Mouse (Mus musculus) adrenal gland, adult 8-10 months (tissue): Measurements from ENCODE around the gene 4930412O13Rik. TPM values are rescaled to one million over a fixed set of nuclear protein-coding genes. Genes with fewer than 3 reads are reported as not detected.

Source experiments
- DNase-seq: peaks from one replicate; pipeline ENCODE4 v3.0.0; 2022
- total RNA-seq, 4 experiments: library from RNA; stranded (reverse); gene quantifications; 2 replicates each; pipeline ENCODE4 v1.2.4; 2022

Gene 4930412O13Rik
- total RNA-seq, 4 experiments from 2014 or later: 0.78 to 3.3 (median 2.8) TPM

DNA sequence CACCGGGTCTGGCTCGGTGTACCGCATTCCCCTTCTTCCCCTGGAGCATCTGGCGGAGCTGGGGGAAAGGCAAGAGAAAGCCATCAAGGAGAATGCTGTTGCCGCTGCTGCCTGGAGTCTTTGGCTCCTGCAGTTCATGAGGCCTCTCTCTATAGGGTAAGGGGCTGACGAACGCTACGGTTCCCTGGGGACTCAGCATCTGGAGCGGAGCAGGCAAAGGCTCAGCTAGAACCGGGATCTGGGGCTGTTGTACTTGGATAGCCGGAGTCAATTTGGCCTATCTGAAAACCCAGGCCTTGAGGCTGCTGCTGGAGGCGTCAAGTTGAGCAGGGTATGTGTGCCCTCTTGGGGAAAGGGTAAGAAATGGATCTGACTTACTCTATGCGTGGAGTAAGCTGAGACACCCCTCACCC, 565 bp downstream of the 4930412O13Rik start:
- no peak for DNase-seq

DNA sequence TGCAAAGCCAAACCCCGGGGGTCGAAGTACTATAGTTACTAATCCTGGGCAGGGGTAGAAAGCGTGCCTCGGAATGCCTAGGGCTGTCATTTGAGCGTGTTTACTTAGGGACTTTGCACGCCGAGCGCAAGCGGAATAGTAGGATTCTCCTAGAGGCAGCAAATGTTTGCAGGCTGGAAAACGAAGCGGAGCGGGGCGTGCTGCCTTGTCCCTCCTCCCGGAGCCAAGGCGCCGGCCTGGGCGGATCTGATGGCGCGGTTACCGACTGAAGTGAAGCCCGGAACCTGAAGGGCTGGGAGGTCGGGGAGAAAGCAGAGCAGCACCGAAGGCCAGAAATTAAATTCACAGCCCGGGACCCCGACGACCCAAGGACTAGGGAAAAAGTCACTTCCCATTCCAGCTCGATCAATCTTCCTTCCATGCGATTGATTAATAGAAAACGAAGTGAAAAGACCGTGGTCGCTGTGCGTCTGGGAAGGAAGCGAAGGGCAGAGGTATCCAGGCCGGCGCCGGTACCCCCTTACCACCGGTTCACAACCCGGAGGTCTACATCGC, 1.4 kb downstream of the 4930412O13Rik start:
- no peak for DNase-seq

DNA sequence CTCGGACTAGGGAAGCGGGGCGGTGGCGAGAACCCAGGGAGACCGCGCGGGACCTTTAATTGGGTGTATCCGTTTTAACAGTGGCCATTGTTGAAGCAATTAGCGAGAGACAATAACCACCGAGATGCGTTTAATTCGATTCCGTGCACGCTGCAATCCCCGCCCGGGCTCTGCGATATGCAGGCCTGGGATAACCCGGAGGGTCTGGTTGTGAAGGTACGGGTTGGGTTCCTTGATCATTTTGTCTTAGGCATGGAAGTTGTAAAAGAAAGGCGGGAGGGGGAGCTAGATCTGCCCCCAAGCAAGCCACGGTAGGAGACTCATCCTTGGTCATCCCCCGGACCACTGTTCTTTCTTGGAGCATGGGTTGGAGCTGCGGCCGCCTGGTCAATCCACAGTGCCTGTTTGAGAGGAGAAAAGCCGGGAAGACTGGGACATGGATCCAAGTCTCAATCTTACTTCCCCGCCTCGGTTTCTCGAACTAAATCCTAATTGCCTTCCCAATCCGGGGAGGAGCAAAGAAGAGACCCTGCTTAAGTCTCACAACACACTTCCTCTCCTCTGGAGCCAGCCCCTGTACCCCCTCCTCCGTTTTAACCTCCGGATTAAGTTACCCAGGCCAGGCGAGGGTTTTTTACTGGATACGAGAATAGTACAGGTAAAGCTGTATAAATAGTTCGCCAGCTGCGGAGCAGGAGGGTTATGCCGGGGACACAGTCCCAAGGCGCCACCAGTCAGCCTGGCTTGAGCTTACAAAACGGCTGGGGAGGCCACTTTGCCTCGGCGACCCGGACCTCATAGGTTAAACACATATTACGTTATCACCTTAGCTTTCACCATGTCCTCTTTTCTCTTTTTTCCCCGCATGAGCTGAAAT, 2.1 kb downstream of the 4930412O13Rik start:
- DNase-seq: no peak

DNA sequence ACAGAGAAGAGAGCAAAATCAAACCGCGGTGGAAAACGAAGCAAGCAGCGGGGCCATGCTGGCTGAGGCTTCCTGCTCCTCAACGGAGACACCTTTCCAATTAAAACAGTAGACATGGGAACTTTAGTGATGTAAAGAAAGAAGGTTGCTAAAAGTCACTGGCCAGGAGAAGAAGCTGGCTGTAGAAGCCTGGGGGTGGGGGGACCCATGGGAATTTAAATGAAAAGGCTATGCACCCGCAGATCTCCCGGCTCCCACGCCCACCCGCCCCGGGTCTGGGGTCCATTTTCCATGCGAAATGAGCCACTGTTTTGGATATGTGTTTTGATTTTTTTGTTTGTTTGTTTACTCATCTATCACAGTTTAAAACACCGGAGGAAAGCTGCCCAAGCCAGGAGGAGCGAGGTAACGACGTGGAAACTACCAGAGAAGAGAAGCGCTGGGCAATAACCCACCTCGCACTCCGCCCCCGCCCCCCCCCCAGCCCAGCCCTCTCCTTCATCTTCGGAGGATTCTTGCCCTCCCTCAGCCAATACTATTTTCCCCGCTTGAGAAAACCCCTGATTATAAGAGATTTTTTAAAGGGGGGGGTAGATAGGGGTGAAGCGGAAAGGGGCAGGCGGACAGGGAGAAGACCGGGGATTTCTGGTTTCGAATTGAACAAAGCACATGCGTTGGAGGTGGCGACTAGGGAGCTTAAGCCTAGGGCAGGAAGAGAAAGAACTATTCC, 2.9 kb downstream of the 4930412O13Rik start:
- DNase-seq: no peak

- no peak for DNase-seq
These were observed 3.6 kb downstream of the 4930412O13Rik start for GRCm38 (mm10) chr2:9884533-9885216.

DNA sequence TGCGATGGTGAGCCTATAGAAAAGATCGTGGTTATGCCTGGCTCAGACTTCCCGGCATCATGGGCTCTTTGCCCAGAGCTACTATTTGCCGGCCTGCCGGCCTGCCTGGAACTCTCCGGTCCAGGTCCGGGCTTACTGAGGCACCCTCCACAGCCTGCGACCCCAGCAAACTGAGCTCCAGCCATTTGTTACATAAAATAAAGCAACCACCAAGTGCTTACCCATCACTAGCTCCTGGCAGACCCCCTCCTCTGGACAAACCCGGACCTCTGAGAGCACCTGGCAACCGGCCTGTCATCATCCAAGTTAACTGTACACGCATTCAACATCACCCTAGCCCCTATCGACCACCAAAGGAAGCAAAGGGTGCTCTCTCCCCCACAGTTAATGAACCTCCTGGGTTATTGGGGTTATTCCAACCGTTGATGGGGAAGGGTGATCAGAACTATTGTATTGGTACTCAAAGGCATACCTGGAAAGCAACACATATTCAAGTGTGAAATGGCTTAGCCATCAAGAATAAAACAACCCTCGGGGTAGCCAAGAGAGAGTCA, 4.2 kb downstream of the 4930412O13Rik start:
- no peak for DNase-seq

DNA sequence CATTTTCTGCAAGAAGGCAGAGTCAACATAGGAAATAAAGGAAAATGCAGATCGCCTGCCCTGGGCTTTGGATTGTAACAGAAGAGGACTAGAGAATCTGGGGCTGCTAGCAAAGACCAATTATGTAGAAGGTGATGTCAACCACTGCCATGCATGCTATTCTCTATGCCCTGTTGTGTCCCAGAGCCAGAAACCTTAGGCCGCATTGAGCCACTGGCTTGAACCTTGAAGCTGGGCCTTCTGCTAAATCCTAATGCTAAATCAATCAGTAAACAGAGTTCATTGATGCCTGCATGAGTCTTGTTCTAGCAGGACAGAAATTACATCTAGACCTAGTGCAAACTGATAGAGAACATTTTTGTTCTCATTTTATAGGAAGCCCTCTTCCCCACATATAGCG, 5.0 kb downstream of the 4930412O13Rik start:
- DNase-seq: no peak

- no peak for DNase-seq
These were observed 6.0 kb downstream of the 4930412O13Rik start for GRCm38 (mm10) chr2:9886921-9887610.

DNA sequence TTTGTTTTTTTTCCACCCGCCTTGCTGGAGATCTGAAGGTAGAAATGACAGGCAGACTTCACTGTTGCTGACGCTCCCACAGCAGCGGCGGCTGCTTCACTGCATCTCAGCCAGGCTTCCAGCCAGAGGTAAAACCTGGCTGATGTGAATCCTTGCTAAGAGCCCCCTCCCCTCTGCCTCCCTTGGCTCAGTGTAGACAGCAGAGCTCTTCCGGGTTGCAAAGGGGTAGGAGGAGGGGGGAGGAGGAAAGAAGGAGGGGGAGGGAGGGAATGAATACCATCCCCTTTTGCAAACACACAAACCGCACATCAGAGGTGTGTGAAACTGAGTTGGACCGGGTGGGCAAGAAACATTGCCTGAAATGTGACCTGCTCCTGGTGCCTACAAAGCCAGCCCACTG, 6.6 kb downstream of the 4930412O13Rik start:
- no peak for DNase-seq

- no peak for DNase-seq
These were observed 8.0 kb downstream of the 4930412O13Rik start, which contains the start of gene 9230102O04Rik for GRCm38 (mm10) chr2:9888913-9889650. TSS of gene 9230102O04Rik (minus strand) at chr2:9889540.

DNA sequence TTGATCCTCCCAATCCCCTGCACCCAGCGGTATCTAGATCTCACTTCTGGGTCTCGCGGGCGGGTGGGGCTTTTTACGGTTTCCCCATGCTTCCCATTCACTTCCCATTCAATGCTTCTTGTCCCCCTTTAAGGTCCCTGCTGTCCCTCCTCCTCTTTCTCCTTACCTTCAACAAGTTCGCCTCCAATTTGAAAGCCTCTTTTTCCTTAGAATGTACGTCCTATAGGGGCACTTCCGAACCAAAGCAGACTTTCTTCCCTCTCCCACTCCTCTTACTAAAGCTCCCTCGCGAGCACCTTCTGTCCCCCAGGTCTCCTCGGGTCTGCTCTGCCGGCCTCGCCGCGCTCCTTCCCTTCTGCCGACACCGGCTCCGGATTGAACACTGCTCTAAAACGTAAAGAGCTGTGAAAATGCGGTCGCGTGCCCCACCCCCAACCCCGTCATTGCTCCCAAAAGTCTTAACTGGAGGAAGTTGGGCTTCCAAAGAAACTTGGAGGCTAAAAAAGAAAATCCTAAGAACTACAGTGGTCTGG, 8.7 kb downstream of the 4930412O13Rik start, which contains the start of gene Gata3:
TSS of gene Gata3 (minus strand) at position 384 of the 533 bp plus-strand sequence.
- DNase-seq: no peak

GRCm38 (mm10) chr2:9890251-9890650, 9.2 kb downstream of the 4930412O13Rik start:
- no peak for DNase-seq

- DNase-seq: no peak
These were observed 9.9 kb downstream of the 4930412O13Rik start for GRCm38 (mm10) chr2:9890906-9891305.

DNA sequence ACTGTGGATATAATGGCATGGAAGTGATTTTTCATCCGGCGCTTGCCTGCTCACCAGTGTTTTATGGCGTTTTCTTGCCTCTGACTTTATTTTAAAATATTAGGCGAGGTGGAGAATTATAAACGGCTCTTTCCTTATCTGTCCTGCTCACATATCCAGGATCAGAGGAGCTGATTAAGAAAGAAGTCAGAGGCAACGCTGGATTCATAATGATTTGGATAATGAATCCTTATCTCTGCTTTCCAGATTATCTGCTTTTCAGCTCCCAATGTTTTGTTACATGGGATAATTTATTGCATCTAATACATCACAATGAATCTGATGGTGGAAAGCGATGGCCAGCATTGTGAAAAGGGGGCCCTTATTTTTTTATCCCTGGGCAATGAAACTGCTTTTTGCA, 11.5 kb downstream of the 4930412O13Rik start:
- DNase-seq: no peak

DNA sequence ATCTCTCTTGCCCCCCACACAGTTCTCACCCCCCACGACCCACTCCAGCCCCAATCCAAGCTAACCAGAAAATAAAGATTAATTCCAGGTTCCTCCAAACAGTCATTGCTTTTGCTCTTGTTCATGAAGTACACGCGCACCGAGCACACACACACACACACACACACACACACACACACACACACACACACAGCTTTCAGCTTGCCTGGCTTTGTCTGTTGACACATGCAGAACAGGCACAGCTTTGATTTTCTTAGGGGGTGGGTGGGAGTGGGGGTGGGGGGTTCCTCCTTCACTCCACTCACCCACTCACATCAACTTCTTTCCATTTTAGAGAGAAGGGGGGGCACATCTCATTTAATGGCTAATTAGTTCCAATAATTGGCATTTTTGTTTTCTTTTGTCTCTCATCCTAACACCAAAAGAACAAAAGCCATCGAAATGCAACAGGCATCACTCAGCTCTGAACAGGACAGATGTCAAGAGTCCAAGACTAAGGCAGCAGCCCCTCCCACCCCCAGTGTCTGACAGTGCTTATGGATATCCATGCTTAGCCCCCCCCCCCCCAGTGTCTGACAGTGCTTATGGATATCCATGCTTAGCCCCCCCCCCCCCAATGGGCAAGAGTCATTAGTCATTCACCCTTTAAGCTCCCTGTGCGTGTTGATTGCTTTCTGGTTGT, 12.4 kb downstream of the 4930412O13Rik start:
- DNase-seq: no peak

DNA sequence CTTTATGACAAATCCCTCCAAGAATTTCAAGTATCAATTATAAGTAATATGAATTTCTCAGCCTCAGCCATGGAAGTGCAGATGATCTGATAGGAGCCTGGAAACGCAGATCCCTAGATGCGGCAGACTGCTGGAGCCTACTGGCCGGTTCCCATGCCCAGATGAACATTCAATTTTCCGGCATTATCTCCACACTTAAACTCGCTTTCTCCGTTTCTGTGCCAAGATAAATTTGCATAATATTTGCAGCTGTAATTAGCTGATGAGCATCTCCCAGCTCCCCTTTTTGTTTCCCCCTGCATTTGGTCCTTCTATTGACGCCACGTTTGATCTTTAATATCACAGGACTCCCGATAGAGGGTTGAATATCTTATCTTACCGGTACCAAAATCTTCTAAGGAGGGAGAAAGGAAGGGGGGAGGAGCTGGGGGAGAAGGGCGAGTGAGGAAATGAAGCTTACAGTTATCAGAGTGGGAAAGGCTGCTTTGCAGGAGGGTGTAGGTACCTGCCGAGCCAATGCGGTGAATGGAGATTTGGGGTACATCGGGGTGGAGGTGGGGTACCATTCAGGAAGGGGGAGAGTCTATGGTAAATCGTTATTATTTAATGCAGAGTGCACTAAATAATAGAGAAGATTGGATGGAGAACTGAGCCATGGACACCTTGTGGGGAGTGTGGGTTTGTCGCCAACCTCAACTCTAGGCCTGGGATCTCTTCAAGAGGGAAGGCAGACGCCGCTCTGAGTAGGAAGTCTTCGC, 14.0 kb downstream of the 4930412O13Rik start:
- no peak for DNase-seq

- no peak for DNase-seq
These were observed 15.2 kb downstream of the 4930412O13Rik start for GRCm38 (mm10) chr2:9896097-9896770.

DNA sequence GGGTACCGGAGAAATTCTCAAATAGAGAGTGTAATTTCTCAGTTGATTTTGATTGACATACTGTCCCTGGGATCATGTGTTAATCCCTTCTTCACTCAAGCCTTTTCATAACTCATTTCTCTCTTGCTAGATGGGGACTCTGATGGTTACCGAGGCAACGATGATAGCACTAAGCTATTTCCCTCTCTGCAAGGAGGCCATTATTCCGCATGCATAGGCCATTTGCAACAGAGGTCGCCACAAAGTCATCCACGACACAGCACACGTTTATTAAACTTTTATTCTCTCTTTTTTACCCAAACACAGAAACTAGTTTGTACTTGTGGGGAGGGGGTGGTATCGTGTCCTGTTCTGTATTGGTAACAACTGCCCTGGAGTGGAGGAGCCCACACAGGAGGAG, 16.8 kb downstream of the 4930412O13Rik start:
- no peak for DNase-seq
